Mouse (Mus musculus) lung, adult 10 weeks (tissue): ENCODE results near the gene Gm10570. TPM values are rescaled to one million over a fixed set of nuclear protein-coding genes. Genes with fewer than 3 reads are reported as not detected.

Source experiments
- polyA plus RNA-seq: library from polyadenylated mRNA; stranded (reverse); fragments of 350-450 nt; fragmentation: Illumina TruSeq; extraction: RNeasy Lipid Tissue Mini Kit (QIAGEN cat#74804); gene quantifications from one replicate; pipeline ENCODE4 v1.2.3, GENCODE M21; 2014; ENCODE audit warnings: low read depth, low replicate concordance; ENCODE audit not compliant: insufficient read depth

The Gm10570 gene
- polyA plus RNA-seq: not detected

GRCm38 (mm10) chr4:130308231-130309081 lies at the start of gene Gm10570, which contains the start of gene Fabp3:
TSS of gene Gm10570 (minus strand) at chr4:130308674.
TSS of gene Fabp3 (plus strand) at chr4:130308595.

GRCm38 (mm10) chr4:130279105-130279504 lies 29.4 kb downstream of the Gm10570 start, which contains the start of gene Serinc2:
TSS of gene Serinc2 (minus strand) at chr4:130279205.

Other genes starting within 250 kb of the Gm10570 start
- gene Pef1, start 206.1 kb downstream of the Gm10570 start, polyA plus RNA-seq: 66.2 TPM
- gene Hcrtr1, start 169.3 kb downstream of the Gm10570 start, polyA plus RNA-seq: not detected
- gene Tinagl1, start 133.6 kb downstream of the Gm10570 start, polyA plus RNA-seq: 120 TPM
- gene Gm853, start 86.3 kb downstream of the Gm10570 start, polyA plus RNA-seq: not detected
- 12.5 TPM for gene Serinc2, start 29.5 kb downstream of the Gm10570 start, polyA plus RNA-seq
- 84.1 TPM for gene Fabp3, start 79 bp downstream of the Gm10570 start, polyA plus RNA-seq
- gene Zcchc17, start 51.3 kb upstream of the Gm10570 start, polyA plus RNA-seq: 24.9 TPM
- gene Snrnp40, start 51.5 kb upstream of the Gm10570 start, polyA plus RNA-seq: 24.0 TPM